Comparison of ENCODE assay signal across 8 mouse cellular contexts in genomic region chr9:71770484-71770883, GRCm38 (mm10). TPM values are rescaled to one million over a fixed set of nuclear protein-coding genes. Genes with fewer than 3 reads are reported as not detected.
DNase-seq lines count a peak whose midpoint lies in the region; ATAC-seq and TF ChIP-seq lines count a peak whose summit lies in the region.

No protein-coding gene starts in this region.

- intact Hi-C loops in heart, postnatal 36 days (cut with DNase I) = loop anchor here (2.0 to 5.0 kb wide), 2 partner anchors 24 to 223 kb away; no protein-coding TSS in a partner anchor

- in situ Hi-C loops in ES-E14 (cut with MboI; ENCODE audit: low sequenced_read_pairs in 2 of 2, unreplicated experiment in 2 of 2) = loop anchor here in 1 of 2 experiments (10.0 kb wide), 1 partner anchor 126 kb away; no protein-coding TSS in a partner anchor

- peak overlapping the region; percentile 80 for H3K4me3 ChIP-seq in heart, embryonic 11.5 days (ENCODE audit: low read depth, low read length)
- H3K4me3 ChIP-seq in ES-E14 (ENCODE audit: insufficient read depth in 1 of 2, low read depth in 1 of 2, low read length in 2 of 2, poor library complexity in 1 of 2, severe bottlenecking in 1 of 2) (peak overlapping the region; percentile 78 to 88; a peak in 3 of 4 replicates), macrophage (ENCODE audit: inconsistent target) (peak overlapping the region; percentile 28; the same call in 1 of the 2 replicates)
- H3K4me3 ChIP-seq in heart, postnatal 0 days (ENCODE audit: low read depth, low read length) = peak overlapping the region; percentile 80

- ATAC-seq in heart, embryonic 11.5 days (replicated peaks; ENCODE audit: insufficient number of reproducible peaks, low FRiP score, low TSS enrichment) = no peak
- no peak; the same call in 1 of the 2 replicates for ATAC-seq in heart, postnatal 0 days (ENCODE audit: insufficient read depth, low read depth)

- H3K4me2 ChIP-seq in heart, embryonic 11.5 days = peak overlapping the region; percentile 82
- peak overlapping the region; percentile 93 for H3K4me2 ChIP-seq in heart, postnatal 0 days (ENCODE audit: low read depth, low read length)

- no peaks in the 10 kb centered on the region for H3K27me3 ChIP-seq in heart, embryonic 11.5 days (ENCODE audit: control insufficient read depth, insufficient read depth, low read length)
- H3K27me3 ChIP-seq in heart, postnatal 0 days (ENCODE audit: control insufficient read depth, insufficient read depth, low read length) = no peaks in the 10 kb centered on the region

- H3K9me3 ChIP-seq in heart, embryonic 11.5 days (replicated peaks; ENCODE audit: control insufficient read depth, low read length) = no peaks in the 10 kb centered on the region
- no peaks in the 10 kb centered on the region for H3K9me3 ChIP-seq in ES-E14 (ENCODE audit: control insufficient read depth, insufficient read depth, low read depth, low read length)
- no peaks in the 10 kb centered on the region for H3K9me3 ChIP-seq in heart, postnatal 0 days (replicated peaks; ENCODE audit: control insufficient read depth, low read length)

- no peaks in the 10 kb centered on the region for H3K36me3 ChIP-seq in heart, embryonic 11.5 days (ENCODE audit: control insufficient read depth, insufficient read depth, low read length)
- no peaks in the 10 kb centered on the region; the same call in 1 of the 2 replicates for H3K36me3 ChIP-seq in ES-E14 (ENCODE audit: control insufficient read depth, insufficient read depth, low read length, poor library complexity, severe bottlenecking)
- H3K36me3 ChIP-seq in heart, postnatal 0 days (replicated peaks; ENCODE audit: control insufficient read depth, insufficient read depth, low read length) = no peaks in the 10 kb centered on the region
- H3K36me3 ChIP-seq in macrophage (ENCODE audit: inconsistent target) = no peaks in the 10 kb centered on the region

- no peak for TF ChIP-seq EP300 in heart, postnatal 0 days (IDR thresholded peaks at IDR 0.05; ENCODE audit: low read depth)

- H3K4me1 ChIP-seq in heart, embryonic 11.5 days (ENCODE audit: control insufficient read depth, insufficient read depth, low read length) = peaks cover 18% of the 10 kb centered on the region
- H3K4me1 ChIP-seq in ES-E14 (ENCODE audit: control insufficient read depth in 2 of 2, insufficient read depth in 2 of 2, low read length in 2 of 2, poor library complexity in 1 of 2) = peaks cover 4 to 31% of the 10 kb centered on the region in 2 experiments; a peak in 3 of 4 replicates
- no peaks in the 10 kb centered on the region; the same call in 1 of the 2 replicates for H3K4me1 ChIP-seq in heart, postnatal 0 days (ENCODE audit: control insufficient read depth, insufficient read depth)

- H3K79me2 ChIP-seq in macrophage (ENCODE audit: inconsistent target) = no peaks in the 10 kb centered on the region

- peak; percentile 21 for TF ChIP-seq CTCF in heart, postnatal 0 days (IDR thresholded peaks at IDR 0.05; ENCODE audit: low read depth)

- H3K27ac ChIP-seq in heart, embryonic 11.5 days (ENCODE audit: low read depth, low read length) = peak overlapping the region; percentile 70
- H3K27ac ChIP-seq in ES-E14 (ENCODE audit: insufficient read depth, low read depth, low read length, poor library complexity, severe bottlenecking) (no peak overlapping the region), macrophage (no peak overlapping the region)
- H3K27ac ChIP-seq in heart, postnatal 0 days (ENCODE audit: low read depth) = 0 out of 2 replicates have a peak overlapping the region, but pooled peaks have one; percentile 72

- peak overlapping the region; percentile 86 for H3K9ac ChIP-seq in heart, embryonic 11.5 days (ENCODE audit: low read depth, low read length)
- peak overlapping the region; percentile 73; the same call in 1 of the 2 replicates for H3K9ac ChIP-seq in ES-E14 (ENCODE audit: insufficient read depth, low read depth, low read length, poor library complexity, severe bottlenecking)
- H3K9ac ChIP-seq in heart, postnatal 0 days (replicated peaks; ENCODE audit: low read depth, low read length) = peak overlapping the region; percentile 75

- under 1% methylated on average over 10 of the region's 10 CpGs for WGBS in heart, embryonic 11.5 days (ENCODE audit: insufficient replicate concordance)
- 1% methylated on average over 10 of the region's 10 CpGs for WGBS in heart, postnatal 0 days
- 17% methylated on average over 10 of the region's 10 CpGs for WGBS in macrophage (ENCODE audit: missing documents)

- no peak for DNase-seq in heart, postnatal 36 days
- no peak for DNase-seq in ES-E14 (ENCODE audit: low read depth, low spot score)
- DNase-seq in heart, postnatal 0 days (ENCODE audit: low spot score) = peak; percentile 32
- DNase-seq in retina, embryonic 14.5 days (ENCODE audit: low spot score) = no peak
- DNase-seq in urinary bladder, adult 2 months (ENCODE audit: low spot score) = no peak
- no peak for DNase-seq in gastrocnemius, postnatal 10 days

TF ChIP-seq in ES-E14, 5 proteins besides CTCF, POLR2A, EP300 and RAD21:
- no peak for TF ChIP-seq CHD2 (IDR thresholded peaks at IDR 0.05; ENCODE audit: low read depth, low read length)
- TF ChIP-seq MAFK (IDR thresholded peaks at IDR 0.05; ENCODE audit: insufficient read depth, low read depth, low read length) = no peak
- TF ChIP-seq HCFC1 (IDR thresholded peaks at IDR 0.05; ENCODE audit: borderline replicate concordance, insufficient read depth, low read length) = no peak
- no peak for TF ChIP-seq ZC3H11A (IDR thresholded peaks at IDR 0.05; ENCODE audit: borderline replicate concordance, low read depth, low read length)
- TF ChIP-seq ZNF384 (IDR thresholded peaks at IDR 0.05; ENCODE audit: low read depth, low read length) = no peak
TF ChIP-seq in ES-E14: peak in this region for 0.

RNA-seq across cellular contexts. Expression of gene Cgnl1, which starts 0.9 kb away (rescaled TPM):
- polyA plus RNA-seq in heart, embryonic 11.5 days (2014; fragmentation: Nextera tagmentation; extraction: Ambion mirVana) = 37.0 and 48.8 TPM in 2 replicates
- 10 to 100 TPM; 31.9 to 38.4 TPM for total RNA-seq in heart, postnatal 36 days (2021)
- 39.1 and 45.9 TPM in 2 replicates for total RNA-seq in ES-E14 (2012; rRNA removed)
- total RNA-seq in heart, postnatal 0 days (2014; rRNA removed; ENCODE audit: low replicate concordance) = 20.0 and 29.3 TPM in 2 replicates
- polyA plus RNA-seq in heart, postnatal 0 days (2015; fragmentation: Nextera tagmentation; extraction: Ambion mirVana) = 20.1 and 20.6 TPM in 2 replicates
- total RNA-seq in macrophage (2018; cell fraction: chromatin; rRNA removed) = 10 to 100 TPM in 13 of 26 experiments, 1 to 10 TPM in 13; 1.1 to 86.2 (median 10.5) TPM
- total RNA-seq in macrophage (2018; cell fraction: cytosol; rRNA removed) = 1 to 10 TPM in 19 of 26 experiments, under 1 TPM in 7; 0.68 to 8.3 (median 3.7) TPM
- total RNA-seq in macrophage (2018; cell fraction: nucleus; rRNA removed) = 10 to 100 TPM in 9 of 26 experiments, 1 to 10 TPM in 17; 1.3 to 25.6 (median 7.0) TPM
- 4.6 to 14.4 TPM (median 9.8 TPM) in 3 replicates for polyA plus RNA-seq in macrophage (2018)
- polyA plus RNA-seq in urinary bladder, adult 2 months (2012; rRNA removed) = 10.4 and 16.7 TPM in 2 replicates
- total RNA-seq in gastrocnemius, postnatal 10 days (2021) = 10 to 100 TPM; 12.0 to 13.1 TPM

Comparison
In these comparisons a context has a peak if more than half of its experiments do, and no peak if none do; other contexts are left out.
1. H3K27ac ChIP-seq: peak in heart, embryonic 11.5 days (single experiment) and heart, postnatal 0 days (single experiment); none in ES-E14 (single experiment) and macrophage (single experiment).
2. H3K4me3 ChIP-seq: peak in every context shown above with its lines; median percentile 83 in ES-E14; 80 in heart, embryonic 11.5 days; 80 in heart, postnatal 0 days; 28 in macrophage.
3. Peak in every context shown above with its lines, with median percentiles within 50 percentile points of each other: H3K9ac ChIP-seq.